Mouse (Mus musculus): ENCODE data around the gene Ndufa11. TPM values are rescaled to one million over a fixed set of nuclear protein-coding genes. Genes with fewer than 3 reads are reported as not detected.

The Ndufa11 gene
- polyA plus RNA-seq, 1 experiment: 114 TPM

GRCm38 (mm10) chr17:56729656-56730055 lies 12.1 kb downstream of the Ndufa11 start:
- H3K27ac ChIP-seq (ENCODE audit: insufficient read depth, low read length): no peak overlapping the region
- H3K4me1 ChIP-seq (ENCODE audit: control insufficient read depth, insufficient read depth, low read length): no peaks in the 10 kb centered on the region
- no peak for TF ChIP-seq POLR2A (IDR thresholded peaks at IDR 0.05; ENCODE audit: low read depth, low read length)
- no peak for TF ChIP-seq CTCF (IDR thresholded peaks at IDR 0.05; ENCODE audit: borderline replicate concordance, insufficient read depth, low read length)
- no peak overlapping the region for H3K4me3 ChIP-seq (ENCODE audit: insufficient read depth, low read length)

- Histone ChIP-seq H3K4me3 (ENCODE audit: insufficient read depth, low read length) (no peak overlapping the region), H3K4me1 (ENCODE audit: control insufficient read depth, insufficient read depth, low read length) (no peaks in the 10 kb centered on the region), H3K27ac (ENCODE audit: insufficient read depth, low read length) (no peak overlapping the region)
- TF ChIP-seq POLR2A (IDR thresholded peaks at IDR 0.05; ENCODE audit: low read depth, low read length): no peak
- TF ChIP-seq CTCF (IDR thresholded peaks at IDR 0.05; ENCODE audit: borderline replicate concordance, insufficient read depth, low read length): no peak
Measured at GRCm38 (mm10) chr17:56736534-56736933, 19.0 kb downstream of the Ndufa11 start.

GRCm38 (mm10) chr17:56738221-56738620 lies 20.7 kb downstream of the Ndufa11 start:
- no peak overlapping the region for H3K4me3 ChIP-seq (ENCODE audit: insufficient read depth, low read length)
- H3K27ac ChIP-seq (ENCODE audit: insufficient read depth, low read length): no peak overlapping the region
- no peaks in the 10 kb centered on the region for H3K4me1 ChIP-seq (ENCODE audit: control insufficient read depth, insufficient read depth, low read length)
- TF ChIP-seq CTCF (IDR thresholded peaks at IDR 0.05; ENCODE audit: borderline replicate concordance, insufficient read depth, low read length): no peak
- TF ChIP-seq POLR2A (IDR thresholded peaks at IDR 0.05; ENCODE audit: low read depth, low read length): no peak

GRCm38 (mm10) chr17:56740118-56740787 lies 22.7 kb downstream of the Ndufa11 start:
- Histone ChIP-seq H3K4me3 (ENCODE audit: insufficient read depth, low read length) (no peak overlapping the region), H3K27ac (ENCODE audit: insufficient read depth, low read length) (no peak overlapping the region), H3K4me1 (ENCODE audit: control insufficient read depth, insufficient read depth, low read length) (no peaks in the 10 kb centered on the region)
- TF ChIP-seq POLR2A (IDR thresholded peaks at IDR 0.05; ENCODE audit: low read depth, low read length): no peak
- TF ChIP-seq CTCF (IDR thresholded peaks at IDR 0.05; ENCODE audit: borderline replicate concordance, insufficient read depth, low read length): no peak

- Histone ChIP-seq H3K4me3 (ENCODE audit: insufficient read depth, low read length) (no peak overlapping the region), H3K27ac (ENCODE audit: insufficient read depth, low read length) (no peak overlapping the region), H3K4me1 (ENCODE audit: control insufficient read depth, insufficient read depth, low read length) (no peaks in the 10 kb centered on the region)
- no peak for TF ChIP-seq POLR2A (IDR thresholded peaks at IDR 0.05; ENCODE audit: low read depth, low read length)
- TF ChIP-seq CTCF (IDR thresholded peaks at IDR 0.05; ENCODE audit: borderline replicate concordance, insufficient read depth, low read length): no peak
Measured at GRCm38 (mm10) chr17:56740788-56741160, 23.2 kb downstream of the Ndufa11 start.

- H3K4me3 ChIP-seq (ENCODE audit: insufficient read depth, low read length): no peak overlapping the region
- no peak overlapping the region for H3K27ac ChIP-seq (ENCODE audit: insufficient read depth, low read length)
- TF ChIP-seq POLR2A (IDR thresholded peaks at IDR 0.05; ENCODE audit: low read depth, low read length) (no peak), CTCF (IDR thresholded peaks at IDR 0.05; ENCODE audit: borderline replicate concordance, insufficient read depth, low read length) (no peak)
- H3K4me1 ChIP-seq (ENCODE audit: control insufficient read depth, insufficient read depth, low read length): no peaks in the 10 kb centered on the region
Measured at GRCm38 (mm10) chr17:56744173-56744572, 26.6 kb downstream of the Ndufa11 start.

GRCm38 (mm10) chr17:56751404-56752072 lies 34.0 kb downstream of the Ndufa11 start:
- no peak overlapping the region for H3K27ac ChIP-seq (ENCODE audit: insufficient read depth, low read length)
- no peak for TF ChIP-seq POLR2A (IDR thresholded peaks at IDR 0.05; ENCODE audit: low read depth, low read length)
- no peak for TF ChIP-seq CTCF (IDR thresholded peaks at IDR 0.05; ENCODE audit: borderline replicate concordance, insufficient read depth, low read length)
- H3K4me3 ChIP-seq (ENCODE audit: insufficient read depth, low read length): no peak overlapping the region

GRCm38 (mm10) chr17:56753452-56753851 lies 35.9 kb downstream of the Ndufa11 start:
- no peak overlapping the region for H3K4me3 ChIP-seq (ENCODE audit: insufficient read depth, low read length)
- TF ChIP-seq CTCF (IDR thresholded peaks at IDR 0.05; ENCODE audit: borderline replicate concordance, insufficient read depth, low read length) (no peak), POLR2A (IDR thresholded peaks at IDR 0.05; ENCODE audit: low read depth, low read length) (no peak)

More at GRCm38 (mm10) chr17:56751404-56752072, 34.0 kb downstream of the Ndufa11 start:
- H3K4me1 ChIP-seq (ENCODE audit: control insufficient read depth, insufficient read depth, low read length): no peaks in the 10 kb centered on the region

GRCm38 (mm10) chr17:56754271-56755185 lies 37.0 kb downstream of the Ndufa11 start:
- TF ChIP-seq CTCF (IDR thresholded peaks at IDR 0.05; ENCODE audit: borderline replicate concordance, insufficient read depth, low read length) (no peak), POLR2A (IDR thresholded peaks at IDR 0.05; ENCODE audit: low read depth, low read length) (no peak)
- no peaks in the 10 kb centered on the region for H3K4me1 ChIP-seq (ENCODE audit: control insufficient read depth, insufficient read depth, low read length)
- H3K27ac ChIP-seq (ENCODE audit: insufficient read depth, low read length): no peak overlapping the region
- H3K4me3 ChIP-seq (ENCODE audit: insufficient read depth, low read length): no peak overlapping the region

More at GRCm38 (mm10) chr17:56753452-56753851, 35.9 kb downstream of the Ndufa11 start:
- Histone ChIP-seq H3K4me1 (ENCODE audit: control insufficient read depth, insufficient read depth, low read length) (no peaks in the 10 kb centered on the region), H3K27ac (ENCODE audit: insufficient read depth, low read length) (no peak overlapping the region)

Data from embryonic fibroblast, embryonic 13.5 days (primary cell).